Comparison of ENCODE assay signal across 13 mouse cellular contexts in the genomic region with DNA sequence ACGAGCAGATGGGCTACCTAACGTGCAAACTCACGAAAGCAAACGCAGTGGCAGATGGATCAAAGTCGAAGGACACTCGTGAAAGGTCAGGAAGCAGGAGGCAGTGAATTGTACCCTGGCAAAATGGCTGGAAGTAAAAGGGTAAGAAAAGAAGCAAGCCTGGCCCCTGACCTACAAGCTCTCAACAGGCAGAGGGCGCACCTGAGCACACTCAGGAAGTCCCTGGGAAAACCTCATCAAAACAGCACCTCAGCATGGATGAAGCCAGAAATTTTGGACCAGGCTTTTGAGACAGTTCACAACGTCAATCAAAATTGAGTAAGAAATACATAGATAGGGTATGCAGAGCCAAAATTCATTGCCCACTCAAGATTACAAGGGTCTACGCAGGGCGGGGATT. TPM values are rescaled to one million over a fixed set of nuclear protein-coding genes. Genes with fewer than 3 reads are reported as not detected.
DNase-seq lines count a peak whose midpoint lies in the region; ATAC-seq and TF ChIP-seq lines count a peak whose summit lies in the region.
"Not testable (repeated sequence)": the region's sequence is repeated elsewhere in the genome, so short reads cannot be mapped to it uniquely, and the experiment has no call there.
"Had no signal": no experiment of that assay in that cellular context is flagged by ENCODE, and none has a peak within 500 bp of the region (broad histone marks: within the 10 kb centered on the region; RNA-seq: fewer than 3 reads in every experiment).

No protein-coding gene starts in this region.

- not testable (repeated sequence) for H3K4me1 ChIP-seq in cortical plate, adult 2 months (ENCODE audit: control insufficient read depth, insufficient read depth, low read length); hindbrain, embryonic 14.5 days (replicated peaks; ENCODE audit: control insufficient read depth, insufficient read depth, low read length); liver, embryonic 11.5 days (replicated peaks; ENCODE audit: control insufficient read depth, insufficient read depth, low read length); testis, adult 2 months (ENCODE audit: control insufficient read depth, insufficient read depth, low read length)

- H3K36me3 ChIP-seq in hindbrain, embryonic 14.5 days (replicated peaks; ENCODE audit: control insufficient read depth, insufficient read depth); liver, embryonic 11.5 days (ENCODE audit: control insufficient read depth, insufficient read depth, low read length); testis, adult 2 months (ENCODE audit: control insufficient read depth, insufficient read depth, low read length): not testable (repeated sequence)

- H3K4me3 ChIP-seq in cortical plate, adult 2 months (ENCODE audit: insufficient read depth, low read length); hindbrain, embryonic 14.5 days (replicated peaks; ENCODE audit: low read length); liver, embryonic 11.5 days (ENCODE audit: low read depth, low read length); testis, adult 2 months (ENCODE audit: control insufficient read depth, low read depth, low read length): not testable (repeated sequence)

- not testable (repeated sequence) for TF ChIP-seq POLR2A in cortical plate, adult 2 months (IDR thresholded peaks at IDR 0.05; ENCODE audit: extremely low read depth, insufficient read depth, low read length); testis, adult 2 months (IDR thresholded peaks at IDR 0.05; ENCODE audit: control insufficient read depth, low read depth, low read length)

- H3K27me3 ChIP-seq in hindbrain, embryonic 14.5 days (ENCODE audit: control insufficient read depth, insufficient read depth, low read length); liver, embryonic 11.5 days (replicated peaks; ENCODE audit: control insufficient read depth, insufficient read depth, low read length); testis, adult 2 months (ENCODE audit: control insufficient read depth, insufficient read depth, low read length): not testable (repeated sequence)

- peak; percentile 3 for DNase-seq in WW6 (ENCODE audit: low read depth, low spot score)
- DNase-seq in frontal cortex, postnatal 10 days (ENCODE audit: low spot score in 2 of 2) = peak; percentile 4
- peak; percentile 36 for DNase-seq in hindbrain, embryonic 14.5 days (ENCODE audit: low spot score)
- peak; percentile 2 to 4 for DNase-seq in kidney, postnatal 4 days
- DNase-seq in liver, embryonic 11.5 days (ENCODE audit: low spot score) = peak; percentile 26
- DNase-seq in neural tube, embryonic 10.5 days (ENCODE audit: extremely low spot score, low spot score) = peak; percentile 18

- H3K4me2 ChIP-seq in hindbrain, embryonic 14.5 days (replicated peaks); liver, embryonic 11.5 days: not testable (repeated sequence)

- not testable (repeated sequence) for H3K9me3 ChIP-seq in hindbrain, embryonic 14.5 days (ENCODE audit: control insufficient read depth, low read length); liver, embryonic 11.5 days (ENCODE audit: control insufficient read depth, low read length)

- not testable (repeated sequence) for ATAC-seq in hindbrain, embryonic 14.5 days (ENCODE audit: low FRiP score); liver, embryonic 11.5 days (replicated peaks; ENCODE audit: low FRiP score)

- not testable (repeated sequence) for H3K27ac ChIP-seq in cortical plate, adult 2 months (ENCODE audit: insufficient read depth, low read length); hindbrain, embryonic 14.5 days; liver, embryonic 11.5 days (ENCODE audit: low read depth, low read length); testis, adult 2 months (ENCODE audit: control insufficient read depth, insufficient read depth, low read depth, low read length)

- H3K9ac ChIP-seq in hindbrain, embryonic 14.5 days; liver, embryonic 11.5 days (ENCODE audit: low read depth, low read length): not testable (repeated sequence)

- 2% methylated on average over 7 of the region's 10 CpGs for WGBS in hindbrain, embryonic 14.5 days
- WGBS in liver, embryonic 11.5 days = 0% methylated on average over 5 of the region's 10 CpGs

- 0 out of 2 replicates have a peak, but pooled peaks have one; percentile 17 for TF ChIP-seq CTCF in cortical plate, adult 2 months (IDR thresholded peaks at IDR 0.05; ENCODE audit: extremely low read depth, insufficient read depth, low read length)
- peak; percentile 34; the same call in 1 of the 2 replicates for TF ChIP-seq CTCF in testis, adult 2 months (IDR thresholded peaks at IDR 0.05; ENCODE audit: control insufficient read depth, insufficient read depth, insufficient replicate concordance, low read depth, low read length)

RNA-seq across cellular contexts. Expression of gene Gm3727, which starts 21.0 kb away (rescaled TPM):
- not detected in 2 replicates for polyA plus RNA-seq in cortical plate, adult 2 months (2012; rRNA removed)
- not detected in 2 replicates for polyA plus RNA-seq in hindbrain, embryonic 14.5 days (2014; fragmentation: Nextera tagmentation; extraction: Ambion mirVana)
- polyA plus RNA-seq in liver, embryonic 11.5 days (2014; fragmentation: Nextera tagmentation; extraction: Ambion mirVana) = not detected in 2 replicates
- polyA plus RNA-seq in testis, adult 2 months (2012; rRNA removed) = 1.6 TPM in 1 of 2 replicates, not detected in the other
- polyA plus RNA-seq: forebrain, embryonic 16.5 days; gonadal fat pad, adult 2 months; hindbrain, embryonic 12.5 days; large intestine, adult 2 months; limb, embryonic 12.5 days had no signal

RNA-seq across cellular contexts. Expression of gene Gm16434, which starts 49.2 kb away (rescaled TPM):
- polyA plus RNA-seq in cortical plate, adult 2 months (2012; rRNA removed) = 0.04 TPM in 1 of 2 replicates, not detected in the other
- not detected in 2 replicates for polyA plus RNA-seq in hindbrain, embryonic 14.5 days (2014; fragmentation: Nextera tagmentation; extraction: Ambion mirVana)
- polyA plus RNA-seq in liver, embryonic 11.5 days (2014; fragmentation: Nextera tagmentation; extraction: Ambion mirVana) = not detected in 2 replicates
- polyA plus RNA-seq in testis, adult 2 months (2012; rRNA removed) = 0.70 and 0.93 TPM in 2 replicates
- polyA plus RNA-seq: forebrain, embryonic 16.5 days; gonadal fat pad, adult 2 months; hindbrain, embryonic 12.5 days; large intestine, adult 2 months; limb, embryonic 12.5 days had no signal
